Mouse (Mus musculus) heart, adult 18-20 months (tissue): ENCODE measurements around the gene Phldb1. TPM values are rescaled to one million over a fixed set of nuclear protein-coding genes. Genes with fewer than 3 reads are reported as not detected.

Experiments
- DNase-seq, 2 experiments: peaks; one replicate each; pipeline ENCODE4 v3.0.0; 2021 to 2022; ENCODE audit warnings: mixed read lengths in 1 of 2
- total RNA-seq, 2 experiments: library from RNA; stranded (reverse); gene quantifications; 2 replicates each; pipeline ENCODE4 v1.2.3; 2021

Phldb1 gene
- total RNA-seq, 2 experiments from 2014 or later = 109 to 125 TPM

DNA sequence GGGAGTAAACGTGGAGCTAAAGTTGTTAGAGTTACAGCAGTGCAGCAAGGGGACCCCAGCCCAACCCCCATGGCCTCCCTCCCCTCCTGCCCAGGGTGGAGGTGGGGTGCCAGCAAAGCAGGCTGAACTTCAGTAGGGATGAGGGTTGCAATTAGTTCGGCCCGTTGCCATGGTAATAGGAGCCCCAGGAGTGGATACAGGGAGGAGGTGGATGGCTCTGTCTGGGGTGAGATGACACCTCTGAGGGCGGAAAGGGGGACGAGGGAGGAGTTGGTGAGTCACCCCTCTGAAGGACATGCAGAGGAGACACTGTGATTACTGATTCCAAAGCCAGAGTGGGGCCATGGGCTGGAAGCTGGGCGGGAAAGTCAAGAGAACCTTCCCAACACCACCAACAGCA, 26.1 kb downstream of the Phldb1 start:
- DNase-seq = peak in 1 of 2 experiments; percentile 30

DNA sequence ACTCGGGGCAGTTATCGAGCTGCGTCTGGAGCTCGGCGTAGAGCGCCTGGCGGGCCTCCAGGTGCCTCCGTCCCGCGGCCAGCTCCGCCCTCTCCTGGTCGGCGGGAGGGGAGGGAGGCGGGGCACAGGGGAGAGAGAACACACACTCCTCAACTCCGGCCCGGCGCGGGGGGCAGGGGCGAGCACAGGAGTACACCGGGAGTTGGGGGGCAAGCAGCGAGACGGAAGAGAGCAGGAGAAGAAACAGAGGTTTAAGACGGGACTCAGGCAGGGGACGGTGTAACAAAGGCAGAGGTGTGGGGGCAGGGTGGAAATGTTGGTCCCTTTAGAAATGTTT, 26.6 kb downstream of the Phldb1 start:
- DNase-seq = peak; percentile 88 to 89

GRCm38 (mm10) chr9:44707749-44708428, 27.1 kb downstream of the Phldb1 start:
- DNase-seq = no peak

DNA sequence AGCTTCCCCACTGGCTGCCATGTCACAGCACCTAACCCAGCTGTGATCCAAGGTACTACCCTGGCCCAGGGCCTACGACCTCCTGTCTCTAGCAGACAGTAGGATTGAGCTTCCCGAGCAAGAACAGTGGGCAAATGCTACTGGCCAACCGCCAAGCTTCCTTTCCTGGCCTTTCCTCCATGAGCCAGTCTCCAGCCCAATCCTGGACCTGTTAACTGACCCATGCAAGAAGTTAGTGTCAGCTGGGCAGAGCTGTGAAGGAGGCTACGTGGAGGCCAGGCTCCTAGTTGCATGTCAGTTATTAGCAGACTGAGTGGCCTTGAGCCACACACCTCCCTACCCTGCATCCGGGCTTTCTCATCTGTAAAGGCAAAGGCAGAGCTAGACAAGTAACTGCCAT, 35.3 kb downstream of the Phldb1 start:
- no peak for DNase-seq

DNA sequence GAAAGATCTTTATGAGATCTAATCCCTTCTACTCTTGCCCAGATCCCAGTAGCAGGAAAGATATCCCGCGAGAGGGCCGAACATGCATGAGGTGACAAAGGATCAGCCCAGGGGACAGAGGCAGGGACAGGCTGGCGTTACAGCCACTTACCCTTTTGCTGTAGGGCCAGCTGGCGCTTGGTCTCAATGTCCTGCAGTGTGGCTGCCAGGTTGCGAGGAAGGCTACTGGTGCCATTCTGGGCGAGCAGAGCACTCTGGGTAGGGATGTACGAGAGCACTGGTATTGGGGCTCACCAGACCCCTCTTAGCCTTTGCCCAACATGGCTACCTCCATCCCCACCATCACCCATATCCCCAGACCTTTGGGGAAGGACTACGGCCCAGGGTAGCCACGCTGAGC, 35.8 kb downstream of the Phldb1 start:
- DNase-seq = no peak

GRCm38 (mm10) chr9:44697866-44698265, 37.1 kb downstream of the Phldb1 start:
- no peak for DNase-seq

GRCm38 (mm10) chr9:44693071-44693470, 41.9 kb downstream of the Phldb1 start:
- DNase-seq = no peak

DNA sequence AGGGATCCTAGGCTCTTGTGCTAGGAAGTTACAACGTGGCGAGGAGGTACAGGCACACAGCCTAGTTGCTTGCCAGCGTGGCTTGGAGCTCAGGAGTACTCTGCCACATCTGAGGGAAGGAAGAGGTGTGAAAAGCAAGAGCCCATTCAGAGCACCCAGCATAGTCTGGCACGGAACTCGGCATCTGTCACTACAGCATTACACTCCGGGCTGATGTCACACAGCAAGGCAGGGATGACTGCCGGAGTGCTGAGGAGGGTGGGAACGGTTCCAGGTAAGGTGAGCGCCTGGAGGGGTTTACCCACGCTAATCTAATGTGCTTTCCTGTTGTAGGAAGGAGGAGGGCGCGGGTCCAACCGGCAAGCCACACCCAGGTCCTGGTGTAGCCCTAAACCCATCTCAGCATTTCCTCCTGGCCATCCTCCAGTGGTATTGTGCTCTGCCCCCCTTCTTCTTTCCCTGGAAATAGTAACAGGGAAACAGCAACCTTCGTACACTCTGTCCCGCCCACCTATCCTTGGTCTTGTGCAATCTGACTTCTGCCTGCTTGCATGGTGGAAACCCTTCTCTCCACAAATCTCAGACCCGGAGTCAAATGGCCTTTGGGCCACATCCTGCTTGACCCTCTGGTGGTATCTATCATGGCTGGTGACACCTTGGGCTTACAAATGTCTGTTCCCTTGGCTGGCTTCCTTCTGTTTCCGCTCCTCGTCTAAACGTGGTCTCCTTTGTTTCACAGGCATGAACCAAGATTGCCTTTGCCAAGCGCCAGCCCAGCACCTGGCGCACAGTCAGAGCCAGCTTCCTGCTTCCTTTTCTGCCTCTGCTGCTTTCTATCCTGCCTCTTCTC, 43.1 kb downstream of the Phldb1 start:
- peak; percentile 84 to 87 for DNase-seq

DNA sequence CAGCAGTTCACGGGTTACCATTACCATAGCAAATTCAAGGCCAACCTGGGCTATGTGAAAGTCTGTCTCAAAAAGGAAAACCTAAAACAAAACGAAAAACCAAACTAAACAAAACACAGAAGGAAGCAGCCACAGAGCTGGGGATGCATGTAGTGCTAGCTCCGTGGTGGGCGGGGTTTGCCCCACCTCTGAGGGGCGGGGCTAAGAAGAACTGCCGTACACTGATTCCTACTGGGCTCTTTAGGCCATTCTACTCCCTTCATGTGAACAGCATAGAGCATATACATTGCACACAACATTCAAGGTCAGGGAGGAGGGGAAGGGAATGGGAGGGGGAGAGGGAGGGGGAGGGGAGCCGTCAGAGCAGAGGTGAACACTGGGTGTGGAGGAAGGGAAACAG, 44.4 kb downstream of the Phldb1 start:
- no peak for DNase-seq

DNA sequence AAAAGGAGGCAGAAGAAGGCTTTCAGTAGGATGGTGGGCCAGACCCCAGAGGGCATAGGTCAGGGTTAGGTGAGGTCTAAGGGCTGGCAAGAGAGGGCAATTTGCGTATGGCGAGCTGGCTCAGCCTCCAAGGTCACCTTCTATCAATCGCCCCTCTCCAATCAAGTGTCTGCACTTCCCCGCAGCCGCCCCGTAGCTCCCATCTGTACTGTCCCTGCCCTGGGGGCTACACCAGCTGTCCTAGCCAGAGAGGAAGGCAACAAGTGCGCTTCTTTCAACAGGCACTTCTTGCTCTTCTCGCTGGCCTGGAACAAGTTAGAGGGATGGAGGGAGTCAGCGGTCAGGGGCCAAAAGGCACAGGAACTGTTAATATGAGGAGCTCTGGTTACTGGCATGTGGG, 47.0 kb downstream of the Phldb1 start:
- DNase-seq = no peak

- no peak for DNase-seq
These were observed 48.4 kb downstream of the Phldb1 start for GRCm38 (mm10) chr9:44686638-44687037.

DNA sequence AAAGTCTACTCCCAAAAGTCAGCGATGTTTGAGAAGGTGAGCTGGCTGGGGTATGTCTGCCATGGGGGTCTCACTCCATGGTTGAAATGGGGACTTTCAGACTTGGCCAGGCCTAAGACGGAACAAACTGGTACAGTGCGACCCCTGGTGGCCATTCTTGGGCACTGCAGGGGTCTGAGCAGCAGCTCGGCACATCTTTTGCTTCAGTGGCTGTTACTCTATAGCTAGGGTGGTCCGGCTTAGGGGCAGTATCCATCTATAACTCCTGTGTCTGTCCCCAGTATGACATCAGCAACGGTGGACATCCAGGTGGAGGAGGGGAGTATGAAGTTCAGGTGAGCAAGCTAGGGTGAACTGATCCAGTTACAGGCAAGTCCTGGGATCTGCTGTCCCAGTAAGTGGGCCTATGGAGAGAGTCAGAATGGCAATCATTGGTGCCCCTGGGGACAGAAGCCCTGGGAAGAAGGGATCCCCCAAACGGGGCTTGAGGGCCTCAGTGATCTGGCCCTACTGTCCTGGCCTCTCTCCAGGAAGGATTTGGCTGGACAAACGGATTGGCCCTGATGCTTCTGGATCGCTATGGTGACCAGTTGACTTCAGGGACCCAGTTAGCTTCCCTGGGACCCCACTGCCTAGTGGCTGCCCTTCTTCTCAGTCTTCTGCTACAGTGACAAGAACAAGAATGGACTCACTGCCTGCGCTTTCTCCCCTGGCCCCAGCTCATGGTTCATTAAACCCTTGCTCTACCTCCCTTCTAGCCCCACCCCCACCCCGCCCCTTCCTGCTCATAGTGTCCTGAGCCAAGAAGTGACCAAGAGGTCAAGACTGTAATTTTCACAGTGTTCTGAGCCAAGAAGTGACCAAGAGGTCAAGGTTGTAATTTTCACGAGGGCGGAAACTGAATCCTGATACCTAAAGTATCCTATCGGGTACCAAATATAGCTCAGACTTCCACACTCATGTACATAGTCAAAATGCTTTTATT, 49.4 kb downstream of the Phldb1 start:
- DNase-seq = peak; percentile 65 to 84

- DNase-seq = no peak
These were observed 52.0 kb downstream of the Phldb1 start for GRCm38 (mm10) chr9:44683046-44683445.

GRCm38 (mm10) chr9:44679565-44679964, 55.4 kb downstream of the Phldb1 start:
- DNase-seq = no peak

GRCm38 (mm10) chr9:44678288-44678871, 56.6 kb downstream of the Phldb1 start:
- no peak for DNase-seq

DNA sequence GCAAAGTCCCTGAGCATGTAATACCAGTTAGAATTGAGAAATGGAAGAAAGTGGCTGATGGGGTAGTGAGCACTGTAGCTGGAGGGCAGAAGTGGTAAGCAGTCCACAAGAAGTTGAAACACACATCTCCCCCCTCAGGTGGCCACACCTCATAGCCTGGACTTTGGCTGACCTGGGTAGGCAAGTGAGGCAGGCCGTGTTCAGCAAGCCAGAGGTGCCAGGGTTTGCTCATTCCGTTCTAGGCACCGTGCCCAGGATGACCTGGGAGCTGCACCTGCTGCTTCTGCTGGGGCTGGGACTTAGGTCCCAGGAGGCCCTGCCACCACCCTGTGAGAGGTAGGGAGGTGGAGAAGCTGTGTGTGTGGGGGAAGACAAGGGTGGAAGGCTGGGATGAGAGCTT, 62.0 kb downstream of the Phldb1 start, which contains the start of gene Treh:
Treh (plus strand) TSS at position 229 of the 400 bp plus-strand sequence.
- DNase-seq = no peak

GRCm38 (mm10) chr9:44672291-44672865, 62.6 kb downstream of the Phldb1 start:
- DNase-seq = no peak

DNA sequence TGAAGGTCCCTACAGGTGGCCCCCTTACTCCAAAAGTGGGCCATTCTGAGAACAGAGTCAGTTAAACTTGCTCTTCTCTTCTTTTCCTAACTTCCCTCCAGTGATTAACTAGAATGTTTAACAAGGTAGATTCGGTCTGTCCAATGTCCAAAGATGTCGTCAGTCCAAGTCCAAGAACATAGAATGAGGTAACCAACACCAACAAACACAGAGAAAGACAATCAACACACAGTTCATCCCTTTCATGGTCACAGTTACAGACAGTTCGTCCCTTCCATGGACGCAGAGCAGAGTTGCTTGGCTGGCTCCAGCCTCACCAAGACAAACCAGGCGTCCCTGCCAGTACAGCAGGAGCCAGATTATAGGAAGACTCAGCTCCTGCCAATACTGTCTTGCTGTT, 63.6 kb downstream of the Phldb1 start:
- DNase-seq = no peak

GRCm38 (mm10) chr9:44663706-44664105, 71.3 kb downstream of the Phldb1 start:
- no peak for DNase-seq

DNA sequence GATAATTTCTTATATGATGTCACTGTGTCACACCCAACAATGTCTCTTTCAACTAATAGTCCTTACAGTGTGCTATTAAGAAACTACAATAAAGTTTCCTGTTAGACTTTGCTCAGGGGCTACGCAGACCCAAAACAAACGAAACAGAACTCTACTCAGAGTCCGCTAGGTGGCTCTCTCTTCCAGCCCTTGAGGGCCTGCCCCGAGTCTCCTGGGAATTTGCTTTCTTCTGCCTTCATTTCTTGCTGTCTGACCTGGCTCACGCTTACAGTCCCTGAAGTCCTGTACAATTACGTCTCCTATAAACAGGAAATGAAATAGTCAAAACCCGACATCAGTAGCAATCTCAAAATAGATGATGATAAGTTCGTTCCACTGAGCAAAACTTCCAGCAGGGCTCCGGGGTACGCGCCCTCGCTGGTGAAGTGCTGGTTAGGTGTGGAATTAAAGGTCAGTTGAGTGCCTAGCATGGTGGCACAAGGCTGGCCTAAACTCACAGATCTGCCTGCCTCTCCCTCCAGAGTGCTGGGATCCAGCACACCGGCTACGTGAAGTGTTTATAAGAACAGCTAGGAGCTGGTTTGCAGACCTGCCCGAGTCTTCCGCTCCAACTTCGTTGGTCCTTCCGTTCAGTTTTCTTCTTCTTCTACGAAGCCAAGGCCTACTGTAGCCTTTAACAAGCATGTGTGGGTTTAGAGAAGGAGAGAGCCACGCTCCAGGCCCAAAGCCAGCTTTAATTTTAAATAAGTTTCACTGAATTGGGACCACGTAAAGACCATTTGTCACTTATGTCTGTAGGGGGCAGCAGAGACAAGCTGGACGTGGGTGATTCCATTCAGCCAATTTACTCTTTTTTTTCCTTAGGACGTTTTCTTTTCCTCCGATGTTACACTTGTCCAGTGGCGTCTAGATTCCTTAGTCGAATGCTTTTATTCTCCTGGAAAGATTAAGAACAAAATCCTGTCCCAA, 79.6 kb downstream of the Phldb1 start:
- DNase-seq = peak; percentile 78 to 86
